Mouse (Mus musculus) T-helper 1 cell (primary cell): Measurements from ENCODE around the gene Foxa1.

ENCODE experiments used
- in situ Hi-C: fragments of 300-600 bp; cut with MboI, MseI; formaldehyde crosslinking; loops from one replicate; pipeline ENCODE4 v1.15.1; 2025; ENCODE audit warnings: high pct_unique_total_duplicates

The Foxa1 gene

GRCm38 (mm10) chr12:57505329-57505728 lies 41.4 kb downstream of the Foxa1 start:
- in situ Hi-C loops = no loop called here

- in situ Hi-C loops = no loop called here
Measured at GRCm38 (mm10) chr12:57500246-57500645, 46.5 kb downstream of the Foxa1 start.

GRCm38 (mm10) chr12:57496347-57497119 lies 50.2 kb downstream of the Foxa1 start:
- in situ Hi-C loops = no loop called here
